Mouse (Mus musculus): ENCODE measurements around the gene Ankrd63. TPM values are rescaled to one million over a fixed set of nuclear protein-coding genes. Genes with fewer than 3 reads are reported as not detected.

Ankrd63 gene
- total RNA-seq (2021) = under 1 TPM; 0.14 to 0.35 TPM
- polyA plus RNA-seq (2012; rRNA removed) = 0.26 and 0.29 TPM in 2 replicates
- long read RNA-seq = 0 reads

GRCm38 (mm10) chr2:118703913-118704730 lies at the start of gene Ankrd63:
Gene Ankrd63, minus strand, starts transcription at chr2:118703963.
- DNase-seq = peak; percentile 70

DNA sequence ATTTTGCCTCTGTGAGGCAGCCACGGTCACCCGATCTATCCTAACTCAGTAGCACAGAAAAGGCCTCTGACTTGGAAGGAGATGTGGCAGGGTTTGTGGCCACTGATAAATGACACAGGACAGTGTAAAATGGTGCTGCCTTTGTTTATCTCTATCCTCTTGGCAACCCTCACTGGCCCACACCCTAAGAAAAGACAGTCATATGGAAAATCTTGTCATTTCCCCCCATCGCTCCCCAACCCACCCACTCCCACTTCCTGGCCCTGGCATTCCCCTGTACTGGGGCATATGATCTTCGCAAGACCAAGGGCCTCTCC lies 49.0 kb upstream of the Ankrd63 start:
- no peak for DNase-seq

- no peak for DNase-seq
Measured at GRCm38 (mm10) chr2:118751896-118752791, 48.4 kb upstream of the Ankrd63 start.

DNA sequence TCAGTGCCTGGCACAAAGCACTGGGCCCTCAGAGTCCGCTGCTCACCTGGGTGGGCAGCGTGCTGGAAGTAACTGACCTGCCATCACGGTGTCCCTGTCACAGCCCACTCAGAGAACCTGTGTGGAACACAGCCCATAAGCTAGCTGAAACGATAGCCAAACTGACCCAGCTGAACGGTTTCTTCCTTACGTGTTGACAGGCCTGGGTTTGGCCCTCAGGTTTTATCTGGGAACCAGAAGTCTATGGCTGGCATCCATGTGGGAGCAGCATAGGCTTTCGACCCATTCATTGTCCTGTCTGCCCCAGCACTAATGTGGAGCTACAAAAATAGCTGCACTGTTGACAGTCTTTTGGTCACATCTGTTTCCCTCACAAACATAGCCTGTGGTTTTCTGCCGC lies 46.7 kb upstream of the Ankrd63 start:
- DNase-seq = no peak

DNA sequence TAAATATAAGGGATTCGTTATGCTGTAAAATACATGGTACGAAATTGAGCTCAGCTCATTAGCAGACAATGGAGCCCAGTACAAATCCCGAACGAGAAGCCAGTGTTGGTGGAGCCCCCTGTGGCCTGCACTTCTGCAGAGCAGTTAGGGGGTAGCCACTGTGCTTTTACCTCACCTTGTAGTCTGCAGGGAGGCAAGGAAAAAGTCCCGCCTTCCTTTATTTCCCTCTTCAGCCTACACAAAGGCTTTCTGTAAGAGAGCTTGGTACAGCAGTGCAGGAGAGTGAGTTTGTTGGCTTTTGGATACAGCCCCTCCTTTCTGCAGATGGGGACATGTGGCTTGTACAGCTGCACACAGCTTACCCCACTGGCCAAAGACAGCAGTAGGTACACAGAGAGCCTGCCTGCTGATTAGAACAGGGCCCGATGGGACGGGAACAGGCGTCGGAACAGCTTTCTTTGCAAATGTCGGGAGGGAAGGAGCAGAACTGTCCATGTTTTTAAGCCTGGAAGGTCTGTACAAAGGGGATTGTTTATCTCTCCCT lies 45.6 kb upstream of the Ankrd63 start:
- no peak for DNase-seq

DNA sequence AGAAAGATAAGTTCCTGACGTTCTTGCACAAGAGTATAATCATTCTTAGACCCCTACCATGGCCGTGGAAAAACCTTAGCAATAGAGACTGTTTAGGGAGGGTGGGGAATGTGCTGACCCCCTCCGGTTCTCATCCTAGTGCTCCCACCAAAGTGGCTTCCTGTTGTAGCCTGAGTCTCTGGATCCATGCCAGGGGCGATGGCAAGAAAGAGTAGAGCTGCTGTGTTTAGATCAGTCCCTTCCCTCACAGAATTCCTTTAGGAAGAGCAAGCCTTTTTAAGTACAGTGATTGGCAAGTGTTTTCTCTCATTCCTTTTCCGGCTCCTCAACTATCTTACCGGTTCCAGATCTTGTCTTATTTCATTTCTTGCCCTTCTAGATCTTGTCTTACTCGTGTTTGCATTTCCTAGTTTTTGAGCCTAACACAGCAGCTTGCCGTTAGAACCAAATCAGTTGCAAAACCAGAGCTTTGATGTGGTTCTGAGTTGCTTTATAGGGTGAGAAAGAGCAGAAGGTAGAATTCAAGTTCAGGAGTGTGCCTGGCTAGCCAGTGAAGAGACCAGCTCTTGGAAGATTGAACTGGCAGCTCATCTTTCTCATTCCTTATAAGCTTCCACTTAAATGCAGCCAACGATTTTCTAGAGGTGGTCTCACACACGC lies 43.7 kb upstream of the Ankrd63 start:
- no peak for DNase-seq

GRCm38 (mm10) chr2:118745915-118746901 lies 42.4 kb upstream of the Ankrd63 start:
- DNase-seq = peak; percentile 67

DNA sequence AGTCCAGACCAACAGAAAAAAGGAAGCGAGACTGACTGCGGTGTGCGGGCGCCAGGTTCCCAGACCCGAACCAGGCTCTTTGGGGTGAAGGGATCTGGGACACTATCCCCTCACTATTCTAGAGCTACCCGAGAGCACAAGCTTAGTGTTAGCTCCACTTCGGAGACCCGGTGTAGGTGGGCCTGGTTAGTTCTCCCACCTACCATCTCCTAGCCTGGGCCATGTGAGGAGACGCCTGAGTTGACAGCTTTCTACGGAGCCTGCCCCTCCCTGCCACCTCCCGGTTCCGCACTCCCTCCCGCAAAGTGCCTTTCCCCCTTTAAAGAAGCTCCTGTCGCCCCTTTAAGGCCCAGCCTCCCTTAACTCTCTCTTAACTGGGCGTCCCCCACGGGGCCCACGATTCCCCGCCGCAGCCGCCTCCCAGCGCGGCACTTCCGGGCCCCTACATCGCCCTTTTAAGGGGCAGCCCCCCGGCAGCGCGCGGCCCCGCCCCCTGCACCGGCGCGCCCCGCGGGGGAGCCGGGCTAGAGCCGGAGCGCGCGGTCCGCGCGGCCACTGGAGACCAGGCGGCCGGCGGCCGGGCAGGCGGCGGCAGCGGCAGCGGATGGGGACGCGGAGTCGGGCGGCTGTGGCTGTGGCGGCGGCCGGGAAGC lies 41.6 kb upstream of the Ankrd63 start, which contains the start of gene Inafm2:
Gene Inafm2 (plus strand): TSS at position 527 of the 653 bp plus-strand sequence.
- DNase-seq = peak; percentile 97

GRCm38 (mm10) chr2:118744621-118745020 lies 40.9 kb upstream of the Ankrd63 start:
- peak; percentile 5 for DNase-seq

DNA sequence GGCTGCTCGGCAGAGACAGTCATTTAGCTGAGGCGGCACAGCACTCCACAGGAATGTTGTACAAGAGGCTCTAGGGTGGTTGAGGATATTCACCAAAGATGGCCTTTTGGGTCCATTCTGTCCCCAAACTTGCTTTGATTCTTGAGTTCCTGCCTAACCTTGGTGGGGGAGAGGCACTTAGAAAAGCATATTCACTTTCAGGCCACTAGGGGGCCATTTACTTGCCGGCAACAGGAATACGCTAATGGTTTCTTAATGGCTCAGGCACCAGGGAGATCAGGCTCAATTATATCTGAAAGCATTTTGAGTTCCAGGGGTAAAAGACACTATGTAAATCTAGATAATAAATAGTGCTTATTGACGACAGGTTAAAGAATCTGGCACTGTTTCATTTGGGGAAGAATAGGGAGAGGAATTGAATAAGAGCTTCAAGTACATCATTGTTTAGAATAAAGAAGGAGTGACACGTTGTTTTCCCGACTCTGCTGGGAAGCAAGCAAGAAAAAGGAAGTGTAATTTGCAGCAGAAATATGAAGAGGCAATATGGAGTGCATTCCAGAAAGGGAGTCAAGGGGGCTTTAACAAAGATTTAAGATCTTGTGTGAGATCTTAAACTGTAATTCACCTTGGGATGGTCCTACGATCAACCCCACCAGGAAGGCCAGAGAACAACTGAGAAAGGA lies 39.6 kb upstream of the Ankrd63 start:
- peak; percentile 55 for DNase-seq

DNA sequence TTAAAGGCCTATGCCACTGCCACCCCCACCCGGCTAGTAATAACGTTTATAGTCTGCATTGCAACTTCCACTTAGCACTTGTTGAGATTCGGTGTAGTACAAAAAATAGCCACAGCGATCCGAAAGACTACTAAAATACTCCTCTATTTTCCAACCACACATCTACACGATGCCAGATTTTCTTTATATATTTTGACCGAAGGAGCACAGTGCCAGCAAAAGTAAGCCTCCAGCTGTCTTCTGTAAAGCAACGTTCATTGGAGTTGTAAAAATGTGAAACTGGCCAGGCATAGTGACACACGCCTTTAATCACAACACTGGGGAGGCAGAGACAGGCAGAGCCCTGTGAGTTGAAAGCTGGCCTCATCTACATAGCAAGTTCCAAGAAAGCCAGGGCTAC lies 37.4 kb upstream of the Ankrd63 start:
- peak; percentile 1 for DNase-seq

- DNase-seq = no peak
Measured at GRCm38 (mm10) chr2:118740341-118740740, 36.6 kb upstream of the Ankrd63 start.

GRCm38 (mm10) chr2:118733341-118733740 lies 29.6 kb upstream of the Ankrd63 start:
- peak; percentile 0 for DNase-seq

- DNase-seq = no peak
Measured at GRCm38 (mm10) chr2:118731981-118732380, 28.2 kb upstream of the Ankrd63 start.

GRCm38 (mm10) chr2:118730622-118730915 lies 26.8 kb upstream of the Ankrd63 start:
- peak; percentile 87 for DNase-seq

DNA sequence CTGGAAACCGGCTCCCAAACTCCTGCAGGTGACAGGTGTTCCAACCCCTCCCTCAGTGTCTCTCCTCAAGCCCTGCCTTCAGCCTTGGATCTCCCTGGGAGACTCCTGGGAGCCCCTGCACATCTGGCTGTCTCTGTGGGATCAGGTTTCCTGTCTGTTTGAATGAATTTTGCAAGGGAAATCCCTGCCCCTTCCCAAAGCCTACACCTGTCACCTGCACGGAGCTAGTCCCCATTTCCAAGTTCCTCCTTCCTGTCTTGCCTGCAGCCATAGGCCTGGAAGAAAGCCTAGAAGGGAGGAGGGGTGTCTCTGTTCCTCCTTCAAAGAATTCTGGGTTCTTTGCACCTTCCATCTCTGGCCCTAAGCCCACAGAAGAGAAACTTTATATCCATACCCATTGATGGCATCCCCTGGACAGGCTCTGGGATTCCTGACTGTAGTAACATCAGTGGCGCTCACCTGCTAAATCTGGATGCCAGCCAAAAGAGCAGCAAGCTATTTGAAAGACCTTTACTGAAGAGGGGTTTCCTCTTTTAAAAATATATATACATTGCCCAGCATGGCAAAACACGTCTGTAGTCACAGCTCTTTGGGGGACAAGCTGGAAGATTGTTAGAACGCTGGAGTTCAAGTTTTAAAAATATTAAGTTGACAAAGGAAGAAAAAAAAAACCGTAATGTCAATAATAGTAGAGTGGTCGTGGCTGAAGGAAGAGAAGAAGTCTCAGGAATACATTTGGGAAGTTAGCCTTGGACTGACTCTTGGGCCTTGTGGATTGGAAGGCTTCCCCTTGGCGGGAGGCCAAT lies 26.3 kb upstream of the Ankrd63 start:
- no peak for DNase-seq

DNA sequence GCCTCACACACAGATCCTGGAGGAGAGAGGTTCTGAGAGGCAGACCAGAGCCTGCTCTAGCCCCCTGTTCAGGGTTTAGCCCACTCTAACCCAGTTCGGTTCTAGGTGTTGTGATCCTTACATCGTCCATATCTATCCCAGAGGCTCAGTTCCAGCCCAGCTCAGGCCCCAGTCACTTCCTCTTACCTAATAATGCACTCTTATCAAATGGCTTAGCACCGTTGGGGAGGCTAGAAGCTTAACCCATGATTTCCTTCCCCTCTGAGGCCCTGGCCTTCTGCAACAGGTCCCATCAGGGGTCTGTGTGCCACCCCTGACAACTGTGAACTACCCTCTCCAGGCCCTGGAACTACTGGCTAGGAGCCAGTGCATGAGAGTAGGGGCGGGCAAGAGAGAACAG lies 25.4 kb upstream of the Ankrd63 start:
- no peak for DNase-seq

DNA sequence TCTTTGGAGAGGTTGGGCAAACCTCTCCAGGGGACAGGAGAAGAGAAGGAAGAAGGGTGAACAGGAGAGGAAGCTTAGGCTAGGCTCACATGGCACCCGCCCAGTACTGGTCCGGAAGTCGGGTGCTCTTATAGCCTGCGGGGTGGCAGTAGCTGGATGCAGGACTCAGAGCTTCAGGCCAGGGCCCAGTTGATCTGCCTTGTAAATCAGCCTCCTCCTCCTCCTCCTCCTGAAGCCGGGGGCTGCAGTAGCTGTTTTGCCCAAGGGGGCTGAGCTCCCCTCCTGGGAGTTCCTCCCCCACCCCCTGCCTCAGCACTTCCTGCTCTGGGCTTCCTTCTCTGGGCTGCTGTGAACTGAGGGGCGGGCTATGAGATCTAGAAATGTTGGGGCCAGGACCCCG lies 24.6 kb upstream of the Ankrd63 start, which contains the start of gene Plcb2:
Gene Plcb2 (minus strand): TSS at position 102 of the 400 bp plus-strand sequence.
- DNase-seq = no peak

- peak; percentile 2 for DNase-seq
Measured at GRCm38 (mm10) chr2:118727911-118728310, 24.1 kb upstream of the Ankrd63 start.

All from adrenal gland, adult 2 months (tissue).